Mouse (Mus musculus) CD4-positive, CD25-positive, alpha-beta regulatory T cell, adult 4 months (primary cell): ENCODE data around the gene Cyp20a1. TPM values are rescaled to one million over a fixed set of nuclear protein-coding genes. Genes with fewer than 3 reads are reported as not detected.

ENCODE experiments used
- ATAC-seq: one replicate; pipeline ENCODE4 v1.8.0; 2017
- polyA plus RNA-seq, 2 experiments: library from polyadenylated mRNA; unstranded; fragments of 100-300 nt; shearing (Covaris generic); gene quantifications; one replicate each; pipeline ENCODE4 v1.2.1; 2017

Gene Cyp20a1
- 10 to 100 TPM; 12.9 to 17.3 TPM for polyA plus RNA-seq

GRCm38 (mm10) chr1:60342808-60343629, at the start of gene Cyp20a1:
Cyp20a1 (plus strand) TSS chr1:60343323.
- ATAC-seq: peak; percentile 94

DNA sequence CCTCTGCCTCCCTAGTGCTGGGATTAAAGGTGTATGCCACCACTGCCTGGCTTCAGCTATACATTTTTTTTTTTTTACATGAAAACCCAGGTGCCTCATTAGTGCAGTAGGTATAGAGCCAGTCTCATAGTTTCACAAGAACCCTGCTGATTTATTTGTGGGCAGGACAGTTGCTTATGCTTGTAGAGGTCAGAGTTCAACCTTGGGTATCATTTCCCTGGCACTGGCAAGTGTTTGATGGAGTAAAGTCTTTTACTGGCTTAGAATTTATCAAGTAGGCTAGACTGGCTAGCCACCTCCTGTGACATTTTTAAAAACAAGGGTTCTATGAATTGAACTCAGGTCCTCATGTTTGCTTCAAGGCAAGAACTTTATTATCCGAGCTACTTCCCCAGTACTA, 49.2 kb upstream of the Cyp20a1 start:
- no peak for ATAC-seq

- peak; percentile 12 for ATAC-seq
Observed at GRCm38 (mm10) chr1:60343630-60344455, 720 bp downstream of the Cyp20a1 start.

DNA sequence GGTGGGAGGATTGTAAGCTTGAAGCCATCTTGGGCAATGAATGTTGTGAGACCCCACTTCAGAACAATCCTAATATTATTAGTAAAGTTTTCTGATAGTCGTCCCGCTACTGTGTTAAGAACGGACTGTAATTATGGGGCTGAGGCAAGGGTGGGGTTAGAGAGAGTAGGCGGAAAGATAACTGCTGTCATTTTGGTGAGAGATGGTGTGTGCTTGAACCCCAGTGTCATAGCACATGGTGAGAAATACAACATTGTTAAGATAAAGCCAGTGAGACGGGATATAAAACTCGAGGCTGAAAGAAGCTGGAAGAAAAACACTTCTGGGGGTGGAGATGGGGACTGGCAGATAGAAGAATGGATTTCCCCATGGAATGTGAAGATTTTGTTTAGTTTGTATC, 1.5 kb downstream of the Cyp20a1 start:
- no peak for ATAC-seq

DNA sequence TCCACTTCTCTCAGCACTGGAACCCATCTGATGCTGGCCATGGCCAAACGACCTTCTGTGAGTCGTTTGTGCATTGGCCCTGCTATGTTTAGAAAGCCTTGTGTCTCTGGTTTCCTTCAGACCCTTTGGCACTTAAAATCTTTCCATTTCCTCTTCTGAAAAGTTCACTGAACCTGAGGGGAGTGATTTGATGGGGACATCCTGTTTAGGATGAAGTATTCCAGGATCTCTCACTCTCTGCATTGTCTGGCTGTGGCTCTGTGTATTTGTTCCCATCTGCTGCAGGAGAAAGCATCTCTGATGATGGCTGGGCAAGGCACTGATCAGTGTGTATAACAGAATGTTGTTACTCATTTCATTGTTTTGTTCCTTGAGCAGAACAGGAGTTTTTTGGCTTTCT, 2.6 kb downstream of the Cyp20a1 start:
- no peak for ATAC-seq

- no peak for ATAC-seq
Observed at GRCm38 (mm10) chr1:60352786-60353185, 9.7 kb downstream of the Cyp20a1 start.

- ATAC-seq: peak; percentile 34
Observed at GRCm38 (mm10) chr1:60361626-60362025, 18.5 kb downstream of the Cyp20a1 start.

DNA sequence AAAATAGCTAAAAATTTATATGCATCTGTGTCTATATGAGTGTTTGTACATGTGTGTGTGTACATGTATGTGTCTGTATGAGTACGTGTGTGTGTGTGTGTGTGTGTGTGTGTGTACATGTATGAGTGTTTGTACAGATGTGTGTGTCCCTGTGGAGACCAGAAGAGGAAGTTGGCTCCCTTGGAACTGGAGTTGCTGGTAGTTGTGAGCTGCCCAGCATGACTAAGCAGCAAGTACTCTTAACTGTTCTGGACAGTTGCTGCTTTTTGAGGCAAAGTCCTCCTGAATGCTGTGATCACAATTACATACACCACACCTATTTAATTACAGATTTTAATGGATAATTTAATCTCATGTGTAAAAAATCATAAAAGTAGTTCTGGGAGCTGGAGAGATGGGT, 33.4 kb downstream of the Cyp20a1 start:
- ATAC-seq: no peak

GRCm38 (mm10) chr1:60381910-60382309, 38.8 kb downstream of the Cyp20a1 start:
- no peak for ATAC-seq

GRCm38 (mm10) chr1:60404848-60405247, 61.7 kb downstream of the Cyp20a1 start:
- ATAC-seq: no peak

GRCm38 (mm10) chr1:60408501-60409167, 65.5 kb downstream of the Cyp20a1 start:
- peak; percentile 5 for ATAC-seq

DNA sequence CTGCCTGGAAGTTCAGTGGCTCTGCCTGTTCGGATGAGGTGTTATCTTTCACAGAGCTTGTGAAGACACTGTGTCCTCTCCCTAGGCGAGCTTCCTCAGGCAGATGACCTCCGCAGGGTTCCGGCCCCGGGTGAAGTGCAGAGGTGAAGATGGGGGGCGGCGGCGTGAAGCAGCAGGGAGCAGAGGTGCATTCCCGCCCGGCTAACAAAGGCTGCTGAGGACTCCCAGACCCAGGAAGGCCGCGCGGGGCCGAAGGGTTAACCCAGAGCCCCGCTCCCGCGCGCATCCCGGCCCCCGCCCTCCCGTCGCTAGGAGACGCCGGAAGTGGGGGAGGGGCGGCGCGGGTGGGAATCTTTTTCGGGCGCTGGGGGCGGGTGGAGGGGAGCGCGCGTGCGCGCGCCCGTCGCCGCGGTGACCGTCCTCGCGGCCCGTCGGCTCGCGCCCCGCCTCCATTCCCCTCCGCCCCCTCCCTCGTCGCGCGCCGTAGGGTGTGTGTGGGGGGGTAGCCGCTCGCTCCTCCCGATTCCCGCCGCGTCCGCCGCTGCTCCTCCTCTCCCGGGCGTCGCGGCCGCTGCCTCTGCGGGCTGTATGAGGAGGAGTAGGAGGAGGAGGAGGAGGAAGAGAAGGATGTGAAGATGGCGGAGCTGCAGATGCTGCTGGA, 66.2 kb downstream of the Cyp20a1 start, which contains the start of gene Abi2:
Gene Abi2, plus strand, starts transcription at position 452 of the 661 bp plus-strand sequence.
- ATAC-seq: peak; percentile 73

- ATAC-seq: peak; percentile 57
Observed at GRCm38 (mm10) chr1:60409928-60410817, 67.0 kb downstream of the Cyp20a1 start.

DNA sequence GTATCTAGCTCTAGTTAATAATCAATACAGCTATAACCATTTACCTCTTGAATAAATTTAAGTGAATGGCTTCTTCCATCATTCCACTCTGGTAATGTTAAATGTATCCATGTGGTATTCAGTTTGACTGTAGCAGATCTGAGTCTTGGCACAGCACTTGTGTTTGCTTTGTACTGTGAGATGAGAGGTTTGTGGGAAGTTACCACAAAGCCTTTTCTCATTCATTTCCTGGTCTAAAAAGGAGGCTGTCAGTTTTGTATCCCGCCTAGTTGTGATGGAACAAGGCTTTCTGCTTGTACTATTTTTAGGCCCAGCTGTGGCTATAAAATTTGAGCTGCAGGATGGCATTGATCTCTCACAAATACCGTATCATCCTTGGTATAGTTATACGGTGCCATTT, 73.6 kb downstream of the Cyp20a1 start:
- peak; percentile 91 for ATAC-seq

- no peak for ATAC-seq
Observed at GRCm38 (mm10) chr1:60423882-60424281, 80.8 kb downstream of the Cyp20a1 start.

- no peak for ATAC-seq
Observed at GRCm38 (mm10) chr1:60428341-60428740, 85.2 kb downstream of the Cyp20a1 start.

DNA sequence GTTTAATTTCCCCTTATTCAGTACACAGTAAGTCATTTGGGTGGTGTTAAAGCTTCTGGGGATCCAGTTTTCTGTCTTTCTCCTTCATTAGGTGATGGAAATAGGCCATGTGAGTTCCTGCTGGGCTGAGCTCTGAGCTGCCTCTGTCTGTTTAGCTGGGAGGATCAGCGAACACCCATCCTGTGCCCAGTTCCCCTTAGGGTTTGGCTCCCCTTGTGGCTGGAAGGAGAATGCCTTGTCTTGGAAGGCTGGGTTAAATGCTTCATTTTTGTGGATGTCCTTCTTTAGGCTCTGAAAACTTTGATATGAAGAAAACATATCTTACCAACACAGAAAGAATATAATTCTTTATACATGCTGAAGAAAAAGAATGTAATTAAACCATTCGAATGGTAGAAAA, 85.8 kb downstream of the Cyp20a1 start:
- ATAC-seq: peak; percentile 98

- no peak for ATAC-seq
Observed at GRCm38 (mm10) chr1:60431531-60431930, 88.4 kb downstream of the Cyp20a1 start.

DNA sequence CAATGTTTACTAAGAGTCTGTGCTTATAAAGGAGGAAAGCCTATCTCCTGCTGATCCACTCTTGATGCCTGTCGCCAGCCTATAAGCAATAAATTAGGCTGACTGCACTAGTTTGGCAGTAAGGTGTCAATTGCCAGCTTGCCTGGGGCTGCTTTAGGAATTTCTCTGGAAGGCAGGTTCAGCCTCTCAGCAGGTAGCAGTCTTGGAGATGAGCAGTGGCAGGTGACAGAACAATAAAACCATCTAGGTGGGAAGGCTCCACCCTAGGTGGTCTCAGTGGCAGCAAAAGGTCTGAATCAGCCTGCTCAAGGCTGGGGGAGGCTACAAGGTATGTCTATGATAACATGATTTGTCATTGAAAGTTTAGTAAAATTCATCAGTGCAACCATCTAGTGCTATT, 89.4 kb downstream of the Cyp20a1 start:
- no peak for ATAC-seq
